ENCODE assay signal across 14 mouse cellular contexts in the genomic region with DNA sequence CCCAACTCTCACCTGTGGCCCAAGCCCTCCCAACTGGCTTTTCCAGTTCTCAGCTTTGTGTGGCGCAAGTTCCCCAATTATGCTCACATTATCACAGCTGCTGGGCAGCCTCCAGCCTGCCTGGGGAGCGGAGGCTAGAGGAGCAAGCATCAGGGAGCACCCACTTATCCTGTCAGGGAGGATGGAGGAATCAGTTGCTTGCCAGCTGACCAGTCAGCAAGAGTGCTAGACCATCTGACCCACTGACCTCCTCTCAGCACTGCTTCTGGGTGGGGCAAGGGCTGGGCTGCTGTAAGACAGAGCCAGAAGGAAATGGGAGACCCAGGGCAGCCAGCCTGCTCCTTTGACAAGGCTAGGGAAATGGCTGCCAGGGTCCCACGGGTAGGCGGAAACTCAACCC. TPM values are rescaled to one million over a fixed set of nuclear protein-coding genes. Genes with fewer than 3 reads are reported as not detected.
A peak's percentile ranks its signal among the peaks of the same experiment; 100 is the strongest.
DNase-seq lines count a peak whose midpoint lies in the region; ATAC-seq lines count a peak whose summit lies in the region.
"Had no signal": no experiment of that assay in that cellular context is flagged by ENCODE, and none has a peak within 500 bp of the region (broad histone marks: within the 10 kb centered on the region; RNA-seq: fewer than 3 reads in every experiment).

No protein-coding gene starts in this region.

- H3K9me3 ChIP-seq in heart, embryonic 12.5 days (replicated peaks): no peaks in the 10 kb centered on the region
- H3K9me3 ChIP-seq in midbrain, embryonic 10.5 days (replicated peaks): no peaks in the 10 kb centered on the region
- no peaks in the 10 kb centered on the region for H3K9me3 ChIP-seq in midbrain, embryonic 14.5 days (ENCODE audit: control insufficient read depth, low read length)
- no peaks in the 10 kb centered on the region for H3K9me3 ChIP-seq in embryonic facial prominence, embryonic 13.5 days
- H3K9me3 ChIP-seq in neural tube, embryonic 13.5 days: no peaks in the 10 kb centered on the region
- H3K9me3 ChIP-seq: forebrain, embryonic 13.5 days; liver, embryonic 13.5 days had no signal

- 0 out of 2 replicates have a peak, but pooled peaks have one; percentile 15 for ATAC-seq in heart, embryonic 12.5 days (ENCODE audit: insufficient number of reproducible peaks, low FRiP score)
- no peak for ATAC-seq in midbrain, embryonic 14.5 days (ENCODE audit: low FRiP score, low TSS enrichment)
- no peak for ATAC-seq in embryonic facial prominence, embryonic 13.5 days (ENCODE audit: insufficient number of reproducible peaks, insufficient read depth, low FRiP score, low TSS enrichment, low read depth)
- 0 out of 2 replicates have a peak, but pooled peaks have one; percentile 27 for ATAC-seq in neural tube, embryonic 13.5 days (ENCODE audit: low read depth)
- ATAC-seq: activated CD4-positive, CD25-positive, alpha-beta regulatory T cell, adult 4 months; forebrain, embryonic 13.5 days had no signal

- DNase-seq in heart, adult 18-20 months: no peak
- DNase-seq in midbrain, embryonic 10.5 days (ENCODE audit: low spot score): no peak
- no peak for DNase-seq in midbrain, embryonic 14.5 days
- no peak for DNase-seq in embryo, embryonic 10 days (ENCODE audit: low spot score)
- no peak for DNase-seq in cerebellum, postnatal 25 days
- DNase-seq: cerebellum, adult 18-20 months; heart, postnatal 10 days; liver, embryonic 13.5 days; retina, postnatal 1 day had no signal

- H3K27me3 ChIP-seq in heart, embryonic 12.5 days (replicated peaks): no peaks in the 10 kb centered on the region
- no peaks in the 10 kb centered on the region for H3K27me3 ChIP-seq in midbrain, embryonic 10.5 days (ENCODE audit: low read depth, poor library complexity, severe bottlenecking)
- no peaks in the 10 kb centered on the region for H3K27me3 ChIP-seq in midbrain, embryonic 14.5 days (ENCODE audit: control insufficient read depth, insufficient read depth, low read length)
- H3K27me3 ChIP-seq in embryonic facial prominence, embryonic 13.5 days: no peaks in the 10 kb centered on the region
- H3K27me3 ChIP-seq in neural tube, embryonic 13.5 days: no peaks in the 10 kb centered on the region
- H3K27me3 ChIP-seq: forebrain, embryonic 13.5 days; liver, embryonic 13.5 days had no signal

- H3K9ac ChIP-seq in heart, embryonic 12.5 days: no peak overlapping the region
- no peak overlapping the region for H3K9ac ChIP-seq in midbrain, embryonic 14.5 days (replicated peaks; ENCODE audit: low read length)
- no peak overlapping the region for H3K9ac ChIP-seq in embryonic facial prominence, embryonic 13.5 days
- H3K9ac ChIP-seq in neural tube, embryonic 13.5 days: no peak overlapping the region
- H3K9ac ChIP-seq: forebrain, embryonic 13.5 days; liver, embryonic 13.5 days had no signal

- no peak overlapping the region for H3K4me2 ChIP-seq in heart, embryonic 12.5 days
- H3K4me2 ChIP-seq in midbrain, embryonic 14.5 days (ENCODE audit: low read length): no peak overlapping the region
- H3K4me2 ChIP-seq in embryonic facial prominence, embryonic 13.5 days: no peak overlapping the region
- no peak overlapping the region for H3K4me2 ChIP-seq in neural tube, embryonic 13.5 days
- H3K4me2 ChIP-seq: forebrain, embryonic 13.5 days; liver, embryonic 13.5 days had no signal

- no peak overlapping the region for H3K27ac ChIP-seq in heart, embryonic 12.5 days (ENCODE audit: poor library complexity, severe bottlenecking)
- peak overlapping the region; percentile 42; the same call in 1 of the 2 replicates for H3K27ac ChIP-seq in midbrain, embryonic 10.5 days (replicated peaks)
- no peak overlapping the region for H3K27ac ChIP-seq in midbrain, embryonic 14.5 days (replicated peaks; ENCODE audit: low read depth, low read length)
- H3K27ac ChIP-seq in embryonic facial prominence, embryonic 13.5 days: peak overlapping the region; percentile 57; the same call in 1 of the 2 replicates
- no peak overlapping the region for H3K27ac ChIP-seq in neural tube, embryonic 13.5 days (replicated peaks)
- H3K27ac ChIP-seq: forebrain, embryonic 13.5 days; liver, embryonic 13.5 days had no signal

- no peak overlapping the region for H3K4me3 ChIP-seq in heart, embryonic 12.5 days
- H3K4me3 ChIP-seq in midbrain, embryonic 10.5 days: no peak overlapping the region
- no peak overlapping the region for H3K4me3 ChIP-seq in midbrain, embryonic 14.5 days (replicated peaks; ENCODE audit: low read depth, low read length)
- no peak overlapping the region for H3K4me3 ChIP-seq in embryonic facial prominence, embryonic 13.5 days
- H3K4me3 ChIP-seq in neural tube, embryonic 13.5 days: no peak overlapping the region
- H3K4me3 ChIP-seq: forebrain, embryonic 13.5 days; liver, embryonic 13.5 days had no signal

- H3K4me1 ChIP-seq in heart, embryonic 12.5 days (replicated peaks): peaks cover 18% of the 10 kb centered on the region
- H3K4me1 ChIP-seq in midbrain, embryonic 10.5 days: peaks cover 44% of the 10 kb centered on the region
- H3K4me1 ChIP-seq in midbrain, embryonic 14.5 days (ENCODE audit: control insufficient read depth, insufficient read depth, low read length): peaks cover 12% of the 10 kb centered on the region
- H3K4me1 ChIP-seq in embryonic facial prominence, embryonic 13.5 days: peaks cover 45% of the 10 kb centered on the region
- peaks cover 56% of the 10 kb centered on the region for H3K4me1 ChIP-seq in neural tube, embryonic 13.5 days (replicated peaks)

- peaks cover 5% of the 10 kb centered on the region; the same call in 1 of the 2 replicates for H3K36me3 ChIP-seq in heart, embryonic 12.5 days
- H3K36me3 ChIP-seq in midbrain, embryonic 10.5 days: peaks cover 20% of the 10 kb centered on the region
- H3K36me3 ChIP-seq in midbrain, embryonic 14.5 days (ENCODE audit: control insufficient read depth, insufficient read depth, low read length): peaks cover 14% of the 10 kb centered on the region; the same call in 1 of the 2 replicates
- H3K36me3 ChIP-seq in embryonic facial prominence, embryonic 13.5 days: peaks cover 8% of the 10 kb centered on the region; the same call in 1 of the 2 replicates
- peaks cover 17% of the 10 kb centered on the region for H3K36me3 ChIP-seq in neural tube, embryonic 13.5 days
- H3K36me3 ChIP-seq: liver, embryonic 13.5 days had no signal

- 68% methylated on average over 4 of the region's 4 CpGs for WGBS in heart, embryonic 12.5 days
- WGBS in midbrain, embryonic 10.5 days: 80% methylated on average over 4 of the region's 4 CpGs
- WGBS in midbrain, embryonic 14.5 days: 77% methylated on average over 4 of the region's 4 CpGs
- 59% methylated on average over 4 of the region's 4 CpGs for WGBS in embryonic facial prominence, embryonic 13.5 days
- 74% methylated on average over 4 of the region's 4 CpGs for WGBS in neural tube, embryonic 13.5 days

RNA-seq across cellular contexts. Expression of gene Nectin1, which starts 43.8 kb away (rescaled TPM):
- 1.9 and 2.1 TPM in 2 replicates for polyA plus RNA-seq in heart, embryonic 12.5 days (2016; fragmentation: Nextera tagmentation; extraction: Ambion mirVana)
- 1 to 10 TPM; 3.8 to 4.0 TPM for total RNA-seq in heart, adult 18-20 months (2021)
- 6.9 and 7.3 TPM in 2 replicates for polyA plus RNA-seq in midbrain, embryonic 10.5 days (2016; fragmentation: Nextera tagmentation; extraction: Ambion mirVana)
- polyA plus RNA-seq in midbrain, embryonic 14.5 days (2014; fragmentation: Nextera tagmentation; extraction: Ambion mirVana): 16.7 and 21.0 TPM in 2 replicates
- polyA plus RNA-seq in embryonic facial prominence, embryonic 13.5 days (2015; fragmentation: Nextera tagmentation; extraction: Ambion mirVana): 7.4 and 9.2 TPM in 2 replicates
- 12.0 and 14.1 TPM in 2 replicates for polyA plus RNA-seq in neural tube, embryonic 13.5 days (2015; fragmentation: Nextera tagmentation; extraction: Ambion mirVana)

Comparison
In these comparisons a context has a peak if more than half of its experiments do, and no peak if none do; other contexts are left out.
1. H3K27ac ChIP-seq: peak in midbrain, embryonic 10.5 days (single experiment) and embryonic facial prominence, embryonic 13.5 days (single experiment); none in heart, embryonic 12.5 days (single experiment), midbrain, embryonic 14.5 days (single experiment) and neural tube, embryonic 13.5 days (single experiment).
2. ATAC-seq: peak in heart, embryonic 12.5 days (single experiment) and neural tube, embryonic 13.5 days (single experiment); none in midbrain, embryonic 14.5 days (single experiment) and embryonic facial prominence, embryonic 13.5 days (single experiment).